Mouse (Mus musculus) liver, embryonic 18 days (tissue): ENCODE data around the gene Npy4r. TPM values are rescaled to one million over a fixed set of nuclear protein-coding genes. Genes with fewer than 3 reads are reported as not detected.

Experiments
- polyA plus RNA-seq: library from polyadenylated mRNA; depleted of rRNA; stranded (reverse); fragments of >200 nt; gene quantifications from 2 replicates; pipeline ENCODE4 v1.2.3, GENCODE M21; 2012; rRNA removed

The Npy4r gene
- polyA plus RNA-seq = 0.01 TPM in 2 replicates

DNA sequence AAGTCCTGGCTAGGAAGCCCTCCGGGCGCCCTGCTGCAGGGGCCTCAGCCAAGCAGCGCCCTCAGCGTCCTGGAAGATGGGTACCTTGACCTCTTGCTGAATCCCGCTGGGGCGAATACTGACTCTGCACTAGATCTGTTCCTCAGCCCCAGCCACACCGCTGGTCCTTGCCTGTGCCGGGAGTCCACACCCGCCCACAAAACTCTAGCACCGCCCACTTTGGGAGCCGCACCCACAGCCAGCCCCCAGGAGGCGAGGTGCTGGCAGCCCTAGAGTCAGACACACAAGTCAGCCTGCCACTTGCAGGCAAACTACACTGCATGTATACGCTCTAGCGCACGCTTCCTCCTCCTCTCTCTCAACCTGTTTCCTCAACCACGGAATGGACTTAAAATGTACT, at the start of gene Npy4r:
Npy4r (minus strand) TSS at position 148 of the 400 bp plus-strand sequence.

DNA sequence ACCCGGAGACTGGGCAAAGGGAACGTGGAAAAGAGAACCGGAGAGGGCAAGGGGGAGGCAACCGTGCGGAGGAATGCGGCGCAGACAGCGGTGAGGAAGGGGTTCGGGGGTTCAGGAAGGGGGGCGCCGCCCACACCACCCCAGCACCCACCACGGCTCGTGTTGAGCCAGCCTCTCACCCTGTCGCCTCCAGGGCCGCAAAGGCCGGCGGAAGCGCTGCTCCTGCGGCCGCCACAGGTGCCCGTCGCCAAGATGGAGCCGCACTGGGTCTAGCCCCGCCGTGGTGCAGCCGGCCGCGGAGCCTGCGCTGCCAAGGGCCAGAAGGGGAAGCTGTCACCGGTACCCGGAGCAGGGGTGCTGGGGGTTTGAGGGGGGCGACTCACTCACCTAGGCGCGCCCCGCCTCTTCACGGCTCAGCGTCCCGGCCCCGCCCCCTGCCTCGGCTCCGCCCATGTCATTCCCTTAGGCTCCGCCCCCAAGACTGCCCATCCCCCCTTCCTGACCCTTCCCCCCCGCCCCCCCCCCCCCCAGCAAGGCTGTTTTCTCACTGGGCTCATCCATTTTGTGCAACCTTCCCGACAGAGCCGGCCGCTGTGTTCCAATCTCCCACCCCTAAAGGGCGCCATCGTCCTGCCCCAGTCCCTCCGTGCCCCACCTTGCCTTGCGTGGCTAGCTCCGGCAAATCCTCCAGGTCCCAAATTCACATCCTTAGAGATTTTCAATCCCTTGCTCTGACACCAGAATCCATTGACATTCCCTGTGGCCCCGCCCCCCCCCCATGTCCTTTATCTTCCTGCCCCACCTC, 49.1 kb upstream of the Npy4r start, which contains the start of gene Gprin2:
Gprin2 (minus strand) TSS at position 423 of the 805 bp plus-strand sequence.

DNA sequence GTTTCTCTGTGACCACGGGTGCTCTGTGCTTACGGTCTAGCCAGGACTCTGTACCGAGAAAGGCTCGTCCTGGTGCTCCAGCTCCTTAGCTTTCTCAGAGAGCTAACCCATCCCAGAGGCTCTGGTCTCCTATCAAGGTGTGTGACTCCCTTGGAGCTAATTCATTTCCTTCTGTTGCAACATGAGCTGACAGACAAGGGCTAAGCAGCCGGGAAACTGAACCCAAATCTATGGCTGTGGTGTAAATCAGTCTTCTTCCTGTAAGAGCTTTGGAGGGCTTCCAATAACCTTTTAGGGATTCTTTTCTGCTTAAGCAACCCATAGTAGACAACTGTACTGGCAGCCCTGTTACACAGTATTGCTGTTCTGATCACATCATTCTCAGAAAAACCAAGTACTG, 49.7 kb downstream of the Npy4r start, which contains the start of gene A630023A22Rik:
A630023A22Rik (minus strand) TSS at position 154 of the 400 bp plus-strand sequence.

Other genes starting within 250 kb of the Npy4r start
- gene Gdf10, start 228.9 kb downstream of the Npy4r start, polyA plus RNA-seq = 6.7 and 8.1 TPM in 2 replicates
- gene Gdf2, start 211.4 kb downstream of the Npy4r start, polyA plus RNA-seq = 5.9 and 6.6 TPM in 2 replicates
- 0.01 and 0.02 TPM in 2 replicates for gene Rbp3, start 198.5 kb downstream of the Npy4r start, polyA plus RNA-seq
- 0.01 TPM in 1 of 2 replicates, not detected in the other for gene Zfp488, start 173.7 kb downstream of the Npy4r start, polyA plus RNA-seq
- gene Gm30083, start 137.3 kb downstream of the Npy4r start, polyA plus RNA-seq = not detected in 2 replicates
- not detected in 2 replicates for gene Gm5460, start 135.7 kb downstream of the Npy4r start, polyA plus RNA-seq
- not detected in 2 replicates for gene Antxrl, start 99.8 kb downstream of the Npy4r start, polyA plus RNA-seq
- gene Anxa8, start 66.5 kb downstream of the Npy4r start, polyA plus RNA-seq = 0.52 and 0.73 TPM in 2 replicates
- not detected in 2 replicates for gene A630023A22Rik, start 49.7 kb downstream of the Npy4r start, polyA plus RNA-seq
- 0.02 and 0.07 TPM in 2 replicates for gene Gprin2, start 49.2 kb upstream of the Npy4r start, polyA plus RNA-seq
- 0.43 and 0.53 TPM in 2 replicates for gene Syt15, start 67.1 kb upstream of the Npy4r start, polyA plus RNA-seq
- gene Shld2, start 158.0 kb upstream of the Npy4r start, polyA plus RNA-seq = 10.8 and 12.0 TPM in 2 replicates
- gene Glud1, start 158.2 kb upstream of the Npy4r start, polyA plus RNA-seq = 304 and 319 TPM in 2 replicates
- gene Fam25c, start 202.9 kb upstream of the Npy4r start, polyA plus RNA-seq = 1.5 and 1.9 TPM in 2 replicates
- 0.41 and 0.59 TPM in 2 replicates for gene Sncg, start 222.3 kb upstream of the Npy4r start, polyA plus RNA-seq
- 2.2 TPM in 2 replicates for gene Mmrn2, start 223.0 kb upstream of the Npy4r start, polyA plus RNA-seq